Mouse (Mus musculus) lung, postnatal 10 days (tissue): ENCODE data around the gene Hoxb4.

Source experiments
- DNase-seq: peaks from one replicate; pipeline ENCODE4 v3.0.0; 2021

Hoxb4 gene

GRCm38 (mm10) chr11:96316696-96317607 lies 1.1 kb upstream of the Hoxb4 start:
- DNase-seq = no peak

DNA sequence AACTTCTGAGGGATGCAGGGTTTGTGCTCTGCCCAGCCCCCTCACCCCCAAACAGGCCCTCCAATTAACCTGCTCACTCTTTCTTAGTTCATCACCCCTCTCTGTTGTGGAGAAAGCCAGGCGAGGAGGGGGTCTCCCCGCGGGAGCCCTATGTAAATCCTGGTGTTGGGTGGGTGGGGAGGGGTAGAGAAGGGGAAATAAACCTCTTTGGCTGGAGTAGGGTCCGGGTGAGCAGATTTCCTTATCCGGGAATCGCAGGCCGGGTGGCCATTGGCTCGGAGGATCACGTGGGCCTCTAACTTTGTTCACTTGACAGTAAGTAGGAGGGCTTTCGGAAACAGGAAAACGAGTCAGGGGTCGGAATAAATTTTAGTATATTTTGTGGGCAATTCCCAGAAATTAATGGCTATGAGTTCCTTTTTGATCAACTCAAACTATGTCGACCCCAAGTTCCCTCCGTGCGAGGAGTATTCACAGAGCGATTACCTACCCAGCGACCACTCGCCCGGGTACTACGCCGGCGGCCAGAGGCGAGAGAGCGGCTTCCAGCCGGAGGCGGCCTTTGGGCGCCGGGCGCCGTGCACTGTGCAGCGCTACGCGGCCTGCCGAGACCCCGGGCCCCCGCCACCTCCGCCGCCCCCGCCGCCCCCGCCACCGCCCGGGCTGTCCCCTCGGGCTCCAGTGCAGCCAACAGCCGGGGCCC lies 452 bp downstream of the Hoxb4 start:
- DNase-seq = peak; percentile 90

GRCm38 (mm10) chr11:96319071-96319902 lies 1.2 kb downstream of the Hoxb4 start:
- peak; percentile 74 for DNase-seq

GRCm38 (mm10) chr11:96319910-96320309 lies 1.8 kb downstream of the Hoxb4 start:
- peak; percentile 70 for DNase-seq

- DNase-seq = peak; percentile 72
Observed at GRCm38 (mm10) chr11:96320688-96321087, 2.6 kb downstream of the Hoxb4 start.

DNA sequence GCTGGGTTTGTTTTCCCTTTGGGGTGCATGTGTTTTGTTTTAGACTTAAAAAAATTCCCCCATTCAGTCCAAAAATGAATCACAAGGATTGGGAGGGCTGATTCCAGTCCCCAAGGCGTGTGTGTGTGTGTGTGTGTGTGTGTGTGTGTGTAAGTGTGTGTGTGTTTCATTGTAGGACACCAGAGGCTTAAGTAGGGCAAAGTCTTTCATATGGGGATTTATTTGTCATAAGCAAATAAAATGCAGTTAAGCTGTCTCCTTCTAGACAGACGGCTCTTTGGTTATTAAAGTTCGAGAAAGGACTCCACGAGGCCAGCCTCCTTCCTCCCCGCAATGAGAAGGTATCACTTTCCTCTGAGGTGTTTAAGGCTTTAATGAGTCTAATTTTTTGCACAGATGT lies 3.8 kb downstream of the Hoxb4 start:
- DNase-seq = no peak

GRCm38 (mm10) chr11:96322738-96323137 lies 4.7 kb downstream of the Hoxb4 start:
- no peak for DNase-seq

- no peak for DNase-seq
Observed at GRCm38 (mm10) chr11:96323154-96323553, 5.1 kb downstream of the Hoxb4 start, which contains the start of gene Hoxb3. Gene Hoxb3 (plus strand): TSS chr11:96323326.

DNA sequence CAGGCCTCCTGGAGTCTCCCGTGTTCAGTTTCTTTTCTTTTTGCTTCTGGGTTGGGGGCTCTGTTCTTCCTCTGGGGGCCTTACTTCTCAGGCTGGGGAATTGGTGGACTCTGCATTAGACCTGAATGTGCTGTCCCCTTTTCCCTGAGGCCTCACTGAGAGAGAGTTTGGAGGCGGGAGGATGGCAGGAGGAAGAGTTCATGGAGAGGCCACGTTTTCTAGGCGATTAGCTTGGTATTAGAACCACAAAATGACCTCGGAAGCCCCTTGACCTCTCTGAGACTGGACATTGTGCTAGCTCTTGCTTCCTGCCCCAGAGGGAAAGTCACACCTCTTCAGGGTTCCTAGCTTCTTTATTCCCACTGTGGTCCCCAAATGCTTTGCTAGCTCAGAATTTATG lies 6.1 kb downstream of the Hoxb4 start:
- no peak for DNase-seq

DNA sequence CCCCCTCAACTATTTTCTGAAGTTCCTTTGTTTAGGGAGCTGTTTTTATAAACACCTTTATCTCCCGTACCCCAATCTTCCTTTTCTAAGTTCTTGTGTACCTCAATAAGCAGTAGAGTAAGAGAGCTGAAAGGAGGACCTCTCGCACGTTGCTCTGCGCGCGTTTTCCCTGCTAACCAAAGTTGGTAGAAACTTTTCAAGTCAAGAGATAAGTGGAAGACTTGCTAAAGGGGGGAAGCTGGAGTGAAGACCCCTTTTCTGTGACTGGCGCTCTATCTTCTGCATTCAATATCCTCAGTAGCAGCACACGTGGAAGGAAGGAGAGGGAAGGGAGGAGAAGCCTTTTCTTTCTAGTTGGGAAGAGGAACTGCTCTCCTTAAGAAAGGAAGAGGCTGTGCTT lies 6.9 kb downstream of the Hoxb4 start:
- no peak for DNase-seq

DNA sequence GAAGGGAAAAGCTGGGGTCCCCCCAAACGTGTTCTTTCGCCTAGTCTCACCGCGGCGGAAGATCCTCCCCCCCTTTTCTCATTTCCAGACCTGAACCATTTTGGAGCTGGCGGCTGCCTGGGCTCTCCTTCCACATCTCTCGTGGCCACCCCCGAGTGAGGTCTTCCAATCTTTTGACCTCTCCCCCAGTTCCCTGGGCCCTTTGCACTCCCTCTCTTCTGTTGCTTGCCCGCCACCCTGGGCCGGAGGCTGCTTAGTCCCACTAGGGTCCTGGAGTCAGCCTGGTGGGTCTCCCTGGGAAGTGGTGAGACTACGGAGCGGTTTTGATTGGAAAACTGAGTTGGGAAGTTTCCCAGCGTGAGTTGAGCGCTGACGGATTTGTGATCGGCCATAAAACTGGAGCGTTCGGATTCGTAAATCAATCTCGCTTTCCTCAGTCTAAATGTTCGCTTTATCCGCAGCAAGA lies 7.7 kb downstream of the Hoxb4 start:
- DNase-seq = no peak

DNA sequence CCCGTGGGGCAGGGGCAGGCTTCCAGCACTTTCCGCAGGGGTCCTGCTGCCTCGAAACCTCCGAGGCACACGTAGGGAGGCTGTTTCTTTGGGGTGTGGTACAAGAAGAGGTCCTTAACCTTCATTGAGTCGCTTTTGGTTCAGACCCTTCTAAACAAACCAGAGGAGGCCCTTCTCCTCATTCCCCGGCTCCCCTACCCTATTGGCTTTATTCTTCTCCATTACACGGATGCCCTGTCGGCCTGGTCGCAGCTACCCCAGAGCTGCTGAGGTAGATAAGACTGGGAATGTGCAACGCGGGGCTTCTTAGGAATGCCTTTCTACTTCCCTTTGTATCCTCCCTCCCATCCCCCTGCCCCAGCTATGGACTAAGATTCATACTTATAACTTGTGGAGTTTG lies 8.6 kb downstream of the Hoxb4 start:
- DNase-seq = no peak

- no peak for DNase-seq
Observed at GRCm38 (mm10) chr11:96327122-96327521, 9.1 kb downstream of the Hoxb4 start.

- DNase-seq = no peak
Observed at GRCm38 (mm10) chr11:96327750-96328149, 9.7 kb downstream of the Hoxb4 start.

DNA sequence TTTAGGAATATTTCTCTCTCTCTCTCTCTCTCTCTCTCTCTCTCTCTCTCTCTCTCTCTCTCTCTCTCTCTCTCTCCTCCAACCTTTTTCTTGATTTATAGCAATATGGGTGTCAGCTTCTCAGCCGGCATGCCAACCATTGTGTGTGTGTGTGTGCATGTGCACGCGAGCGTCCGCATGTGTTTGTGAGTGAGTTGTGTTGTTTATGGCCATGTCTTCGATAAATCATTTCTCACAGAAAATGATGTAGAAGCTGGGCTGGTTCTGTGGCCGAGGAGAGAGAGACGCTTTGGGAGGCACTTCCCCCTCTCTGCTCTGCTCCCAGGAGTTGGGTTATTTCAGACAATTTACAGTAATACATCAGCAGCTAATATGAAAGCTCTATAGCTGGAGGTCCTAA lies 10.5 kb downstream of the Hoxb4 start:
- DNase-seq = no peak

GRCm38 (mm10) chr11:96332105-96332504 lies 14.0 kb downstream of the Hoxb4 start:
- no peak for DNase-seq

GRCm38 (mm10) chr11:96332618-96333032 lies 14.6 kb downstream of the Hoxb4 start:
- no peak for DNase-seq

GRCm38 (mm10) chr11:96333241-96334001 lies 15.4 kb downstream of the Hoxb4 start:
- no peak for DNase-seq

DNA sequence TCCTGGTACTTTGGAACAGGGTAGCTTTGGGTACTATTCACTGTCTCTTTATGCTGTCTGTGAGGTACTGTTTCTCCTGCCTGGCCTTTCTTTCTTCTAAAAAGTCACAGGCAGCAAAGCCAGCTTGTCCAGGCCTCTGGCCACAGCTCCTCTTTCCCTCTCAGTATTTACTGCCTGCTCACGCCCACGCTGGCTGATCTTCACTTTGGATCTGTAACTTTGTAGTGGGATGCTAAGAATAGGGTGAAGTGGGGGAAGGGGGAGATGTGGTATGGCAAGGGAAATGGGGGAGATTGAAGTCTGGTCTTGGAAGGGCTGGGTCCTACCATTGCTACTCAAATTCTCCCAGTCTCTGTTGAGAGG lies 15.9 kb downstream of the Hoxb4 start:
- DNase-seq = no peak

DNA sequence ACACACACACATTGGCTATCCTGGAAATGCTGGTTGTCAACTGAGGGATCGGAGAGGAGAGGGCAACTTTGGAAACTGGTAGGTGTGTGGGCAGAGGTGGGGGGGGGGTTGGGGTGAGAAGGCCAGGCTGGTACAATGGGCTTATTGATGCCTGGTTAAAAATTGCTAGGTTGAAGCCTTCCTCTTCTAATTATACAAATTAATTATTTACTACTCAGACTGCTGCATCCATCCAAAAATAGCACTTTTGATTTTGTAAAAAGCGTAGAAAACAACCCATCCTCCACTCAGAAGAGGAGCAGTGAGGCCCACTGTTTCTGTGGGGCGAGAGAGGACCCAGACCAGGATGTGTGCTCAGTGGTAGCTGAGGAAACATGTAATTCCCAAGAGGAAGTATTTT lies 16.9 kb downstream of the Hoxb4 start:
- DNase-seq = no peak

- no peak for DNase-seq
Observed at GRCm38 (mm10) chr11:96336597-96336996, 18.5 kb downstream of the Hoxb4 start.

GRCm38 (mm10) chr11:96337026-96337425 lies 19.0 kb downstream of the Hoxb4 start:
- DNase-seq = no peak
